Mouse (Mus musculus) liver, embryonic 13.5 days (tissue): ENCODE measurements around the gene Wfdc2. TPM values are rescaled to one million over a fixed set of nuclear protein-coding genes. Genes with fewer than 3 reads are reported as not detected.

Experiments
- polyA plus RNA-seq: library from polyadenylated mRNA; unstranded; fragments of >200 nt; fragmentation: Nextera tagmentation; extraction: Ambion mirVana; gene quantifications from 2 replicates; pipeline ENCODE4 v1.2.1, GENCODE M21; 2015

The Wfdc2 gene
- polyA plus RNA-seq, 1 experiment from 2014 or later = 1.2 TPM

Other genes with a start within 250 kb of the Wfdc2 start
- gene Svs6, start 245.7 kb upstream of the Wfdc2 start, polyA plus RNA-seq = not detected in 2 replicates
- gene Svs5, start 229.7 kb upstream of the Wfdc2 start, polyA plus RNA-seq = not detected in 2 replicates
- gene Slpi, start 173.3 kb upstream of the Wfdc2 start, polyA plus RNA-seq = 16.6 and 20.5 TPM in 2 replicates
- gene Rbpjl, start 159.3 kb upstream of the Wfdc2 start, polyA plus RNA-seq = 0.02 TPM in 2 replicates
- gene Matn4, start 157.3 kb upstream of the Wfdc2 start, polyA plus RNA-seq = 0.13 and 0.35 TPM in 2 replicates
- 33.6 and 37.0 TPM in 2 replicates for gene Sdc4, start 118.5 kb upstream of the Wfdc2 start, polyA plus RNA-seq
- 28.5 and 33.2 TPM in 2 replicates for gene Sys1, start 105.4 kb upstream of the Wfdc2 start, polyA plus RNA-seq
- gene Gm20458, start 101.4 kb upstream of the Wfdc2 start, polyA plus RNA-seq = 5.3 and 5.7 TPM in 2 replicates
- gene Trp53tg5, start 88.7 kb upstream of the Wfdc2 start, polyA plus RNA-seq = not detected in 2 replicates
- gene Dbndd2, start 76.3 kb upstream of the Wfdc2 start, polyA plus RNA-seq = 0.79 and 1.9 TPM in 2 replicates
- 22.3 and 23.8 TPM in 2 replicates for gene Pigt, start 64.9 kb upstream of the Wfdc2 start, polyA plus RNA-seq
- gene Spint3, start 11.0 kb downstream of the Wfdc2 start, polyA plus RNA-seq = not detected in 2 replicates
- 0.13 and 0.19 TPM in 2 replicates for gene Wfdc6a, start 23.0 kb downstream of the Wfdc2 start, polyA plus RNA-seq
- not detected in 2 replicates for gene Eppin, start 31.2 kb downstream of the Wfdc2 start, polyA plus RNA-seq
- gene Wfdc6b, start 51.1 kb downstream of the Wfdc2 start, polyA plus RNA-seq = not detected in 2 replicates
- gene Wfdc8, start 51.2 kb downstream of the Wfdc2 start, polyA plus RNA-seq = not detected in 2 replicates
- not detected in 2 replicates for gene Wfdc16, start 76.4 kb downstream of the Wfdc2 start, polyA plus RNA-seq
- gene Wfdc10, start 93.6 kb downstream of the Wfdc2 start, polyA plus RNA-seq = not detected in 2 replicates
- not detected in 2 replicates for gene Wfdc9, start 94.2 kb downstream of the Wfdc2 start, polyA plus RNA-seq
- gene Wfdc11, start 111.7 kb downstream of the Wfdc2 start, polyA plus RNA-seq = not detected in 2 replicates
- gene Wfdc13, start 122.7 kb downstream of the Wfdc2 start, polyA plus RNA-seq = not detected in 2 replicates
- not detected in 2 replicates for gene Spint4, start 136.1 kb downstream of the Wfdc2 start, polyA plus RNA-seq
- gene Spint5, start 152.9 kb downstream of the Wfdc2 start, polyA plus RNA-seq = not detected in 2 replicates
- 0.93 and 1.0 TPM in 2 replicates for gene Wfdc3, start 183.5 kb downstream of the Wfdc2 start, polyA plus RNA-seq
- 47.3 and 49.8 TPM in 2 replicates for gene Dnttip1, start 183.6 kb downstream of the Wfdc2 start, polyA plus RNA-seq
- 762 and 764 TPM in 2 replicates for gene Ube2c, start 207.5 kb downstream of the Wfdc2 start, polyA plus RNA-seq
- 5.1 and 8.4 TPM in 2 replicates for gene Tnnc2, start 217.6 kb downstream of the Wfdc2 start, polyA plus RNA-seq
- 4.1 TPM in 2 replicates for gene Snx21, start 223.4 kb downstream of the Wfdc2 start, polyA plus RNA-seq
- 18.8 and 20.3 TPM in 2 replicates for gene Acot8, start 242.5 kb downstream of the Wfdc2 start, polyA plus RNA-seq
- gene Zswim3, start 242.7 kb downstream of the Wfdc2 start, polyA plus RNA-seq = 4.3 and 5.1 TPM in 2 replicates